Mouse (Mus musculus) bone marrow, adult 2 months (tissue): ENCODE results near the gene Litaf. TPM values are rescaled to one million over a fixed set of nuclear protein-coding genes. Genes with fewer than 3 reads are reported as not detected.

Experiments
- H3K27ac ChIP-seq: fragments of 200-500 bp; 2 replicates; pipeline ENCODE4 v1.5.1; 2012; ENCODE audit warnings: low read depth, mild to moderate bottlenecking, control low read depth, inconsistent platforms, low read length; ENCODE audit not compliant: control insufficient read depth, poor library complexity, insufficient read depth
- H3K4me1 ChIP-seq: fragments of 200-500 bp; 2 replicates; pipeline ENCODE4 v1.6.1; 2011; ENCODE audit warnings: low read length; ENCODE audit not compliant: control insufficient read depth, insufficient read depth
- H3K4me3 ChIP-seq: fragments of 200-500 bp; replicated peaks from 2 replicates; pipeline ENCODE3; 2011; ENCODE audit warnings: mild to moderate bottlenecking, low read depth, low read length, control low read depth; ENCODE audit not compliant: control insufficient read depth
- CTCF ChIP-seq: fragments of 200-500 bp; IDR thresholded peaks from 2 replicates; pipeline ENCODE4 v1.5.1; 2011; ENCODE audit warnings: low read length, control low read depth; ENCODE audit not compliant: control insufficient read depth, insufficient read depth
- POLR2A ChIP-seq: fragments of 200-500 bp; IDR thresholded peaks from 2 replicates; pipeline ENCODE4 v1.6.1; 2011; ENCODE audit warnings: low read depth, mild to moderate bottlenecking, control low read depth, low read length, borderline replicate concordance; ENCODE audit not compliant: control insufficient read depth
- WGBS: fragments of 180-500 bp; shearing (Covaris S2); methylation state at CpG from one replicate; pipeline ENCODE4 v1.1.7; 2018; 5-methylcytosine and 5-hydroxymethylcytosine counted together
- polyA plus RNA-seq: library from polyadenylated mRNA; stranded (reverse); fragments of >200 nt; gene quantifications from 2 replicates; pipeline ENCODE4 v1.2.4, GENCODE M21; 2011; ENCODE audit warnings: low replicate concordance; ENCODE audit not compliant: missing spikeins, insufficient read depth, insufficient read length

The Litaf gene
- 21.6 and 41.1 TPM in 2 replicates for polyA plus RNA-seq

DNA sequence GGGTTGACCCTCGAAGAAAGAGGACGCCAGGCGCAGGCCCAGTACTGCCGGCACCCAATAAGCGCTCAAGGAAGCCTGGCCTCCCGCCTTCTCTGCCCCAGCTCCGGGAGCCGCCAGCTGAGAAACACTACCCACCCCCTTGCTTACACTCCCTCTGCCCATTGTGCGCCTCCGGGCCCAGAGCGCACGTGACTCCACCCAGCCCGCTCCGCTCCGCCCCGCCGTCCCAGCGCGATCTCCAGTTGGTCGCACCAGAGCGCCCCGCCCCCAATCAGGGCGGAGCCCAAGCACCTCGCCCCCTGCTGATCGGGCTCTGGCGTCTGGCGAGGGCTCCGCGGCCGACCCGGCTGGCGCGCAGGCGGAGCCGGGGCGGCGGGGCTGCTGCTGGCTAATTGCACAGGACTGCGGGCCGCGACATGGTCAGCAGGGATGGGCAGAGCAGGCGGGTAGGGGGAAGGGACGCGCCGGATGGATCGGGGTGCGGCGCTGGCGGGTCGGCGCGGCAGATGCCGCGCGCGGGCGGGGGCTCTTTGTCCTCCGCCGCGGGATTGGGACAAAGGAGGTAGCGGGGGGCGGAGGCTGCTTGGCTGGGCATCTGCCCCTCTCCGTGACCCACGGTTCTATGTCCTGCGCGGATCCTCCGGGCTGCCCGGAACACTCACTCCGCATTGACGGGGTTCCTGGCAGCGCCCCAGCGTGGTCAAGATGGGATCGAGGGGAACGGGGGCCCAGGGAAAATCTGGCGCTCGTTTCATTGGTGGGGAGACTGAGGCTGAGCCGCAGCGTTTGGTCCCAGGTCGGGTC is at the start of gene Litaf:
Gene Litaf (minus strand): TSS at position 129 of the 804 bp plus-strand sequence.
- Histone ChIP-seq H3K27ac (peak within 1 kb of the TSS; percentile 84), H3K4me1 (peaks cover 4% of the 10 kb centered on the region)
- under 1% methylated on average over 78 of the region's 78 CpGs for WGBS

GRCm38 (mm10) chr16:11109198-11109740 is 43.3 kb upstream of the Litaf start:
- H3K4me3 ChIP-seq: no peak overlapping the region
- TF ChIP-seq CTCF: no peak
- TF ChIP-seq POLR2A: no peak
- 67% methylated on average over 4 of the region's 4 CpGs for WGBS
- H3K27ac ChIP-seq: no peak overlapping the region
- no peaks in the 10 kb centered on the region for H3K4me1 ChIP-seq

More for the DNA sequence above, at the start of gene Litaf:
- peak within 1 kb of the TSS; percentile 70 for H3K4me3 ChIP-seq
- TF ChIP-seq CTCF (no peak; the same call in 1 of the 2 replicates), POLR2A (peak; percentile 70; the same call in 1 of the 2 replicates)

DNA sequence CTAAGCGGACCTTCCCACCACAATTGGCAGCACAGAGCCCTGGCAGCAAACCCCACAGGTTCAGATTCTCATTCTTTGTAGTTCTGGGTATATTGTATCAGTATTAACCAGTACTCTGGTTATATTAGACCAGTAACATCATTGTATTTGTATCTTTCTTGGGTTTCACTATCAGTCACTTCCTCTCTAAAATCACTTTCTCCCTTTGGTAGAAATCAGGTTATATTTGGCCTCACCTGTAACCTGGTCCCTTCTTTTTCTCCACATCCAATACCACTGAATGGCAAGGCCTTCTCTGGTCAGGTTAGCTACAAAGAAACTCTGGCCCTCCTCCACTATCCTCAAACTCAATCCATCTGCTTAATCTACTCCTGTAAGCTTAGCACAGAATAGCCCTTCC is 38.9 kb upstream of the Litaf start:
- Histone ChIP-seq H3K4me3 (no peak overlapping the region), H3K4me1 (no peaks in the 10 kb centered on the region), H3K27ac (no peak overlapping the region)
- no peak for TF ChIP-seq POLR2A
- no peak for TF ChIP-seq CTCF
- WGBS: 60% methylated on average over 1 of the region's 1 CpGs

DNA sequence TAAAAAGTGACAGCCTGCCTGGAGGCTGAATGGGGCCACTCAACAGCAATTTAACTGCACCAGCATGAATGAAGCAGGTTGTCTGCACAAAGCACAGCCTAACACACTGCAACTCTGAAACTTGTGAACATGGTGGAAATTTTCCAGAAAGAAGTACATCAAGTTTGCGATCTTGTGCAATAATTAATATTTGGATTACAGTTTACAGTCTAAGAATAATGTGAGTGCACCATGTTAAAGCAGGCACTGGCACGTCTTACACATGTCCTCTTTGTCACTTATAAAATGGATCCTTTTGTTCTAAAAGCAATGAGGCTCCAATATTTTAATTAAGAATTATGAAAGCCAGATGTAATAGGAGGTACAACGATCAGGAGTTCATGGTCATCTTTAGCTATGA is 31.3 kb upstream of the Litaf start:
- H3K27ac ChIP-seq: no peak overlapping the region
- peaks cover 2% of the 10 kb centered on the region for H3K4me1 ChIP-seq
- 90% methylated on average over 3 of the region's 3 CpGs for WGBS
- TF ChIP-seq CTCF (no peak), POLR2A (no peak)
- no peak overlapping the region for H3K4me3 ChIP-seq

DNA sequence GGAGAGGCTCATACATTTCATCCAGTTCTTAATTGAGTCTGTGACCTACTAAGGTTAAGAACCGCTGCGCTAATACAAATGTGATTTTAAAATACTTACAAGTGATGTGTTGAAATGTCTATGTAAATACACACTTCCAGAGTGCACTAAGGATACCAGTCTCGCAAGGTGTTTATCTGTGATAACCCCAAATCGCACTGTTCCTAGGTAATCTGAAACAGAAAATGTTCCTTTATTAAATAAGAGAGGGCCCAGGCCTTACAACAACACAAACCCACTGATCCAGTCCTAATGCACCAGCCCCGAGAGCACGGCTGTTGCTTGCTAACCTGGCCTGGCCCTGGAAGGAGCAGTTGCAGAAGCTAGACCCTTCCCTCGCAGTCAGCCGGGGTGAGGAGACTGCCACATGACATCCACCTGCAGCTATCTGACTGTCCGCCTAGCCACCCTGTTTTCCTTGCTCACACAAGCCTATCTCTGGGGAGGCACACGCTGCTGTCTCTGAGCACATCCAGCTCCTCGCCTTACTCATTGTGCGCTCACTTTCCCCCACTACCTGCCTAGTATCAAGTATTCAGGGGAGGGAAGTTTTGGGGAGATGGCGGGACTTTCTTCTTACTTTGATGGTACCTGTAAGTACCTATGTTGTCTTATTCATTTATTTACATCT is 27.9 kb upstream of the Litaf start:
- 85% methylated on average over 13 of the region's 13 CpGs for WGBS
- Histone ChIP-seq H3K27ac (no peak overlapping the region), H3K4me1 (peaks cover 6% of the 10 kb centered on the region), H3K4me3 (no peak overlapping the region)
- TF ChIP-seq POLR2A: no peak
- TF ChIP-seq CTCF: no peak

GRCm38 (mm10) chr16:11092523-11092922 is 26.6 kb upstream of the Litaf start:
- H3K4me3 ChIP-seq: no peak overlapping the region
- TF ChIP-seq POLR2A (no peak), CTCF (no peak)
- no peak overlapping the region for H3K27ac ChIP-seq
- peaks cover 6% of the 10 kb centered on the region for H3K4me1 ChIP-seq
- 10% methylated on average over 3 of the region's 3 CpGs for WGBS

GRCm38 (mm10) chr16:11092061-11092460 is 26.1 kb upstream of the Litaf start:
- TF ChIP-seq CTCF: no peak
- TF ChIP-seq POLR2A: no peak
- H3K4me1 ChIP-seq: peaks cover 6% of the 10 kb centered on the region
- peak overlapping the region; percentile 71 for H3K27ac ChIP-seq
- WGBS: 67% methylated on average over 4 of the region's 4 CpGs
- H3K4me3 ChIP-seq: no peak overlapping the region

GRCm38 (mm10) chr16:11090836-11091570 is 25.0 kb upstream of the Litaf start:
- Histone ChIP-seq H3K27ac (peak overlapping the region; percentile 35; the same call in 1 of the 2 replicates), H3K4me3 (no peak overlapping the region), H3K4me1 (peaks cover 6% of the 10 kb centered on the region)
- WGBS: 73% methylated on average over 10 of the region's 10 CpGs
- TF ChIP-seq CTCF: no peak
- TF ChIP-seq POLR2A: peak; percentile 26; the same call in 1 of the 2 replicates
